30 mouse cellular contexts compared by ENCODE assay signal in the genomic region with DNA sequence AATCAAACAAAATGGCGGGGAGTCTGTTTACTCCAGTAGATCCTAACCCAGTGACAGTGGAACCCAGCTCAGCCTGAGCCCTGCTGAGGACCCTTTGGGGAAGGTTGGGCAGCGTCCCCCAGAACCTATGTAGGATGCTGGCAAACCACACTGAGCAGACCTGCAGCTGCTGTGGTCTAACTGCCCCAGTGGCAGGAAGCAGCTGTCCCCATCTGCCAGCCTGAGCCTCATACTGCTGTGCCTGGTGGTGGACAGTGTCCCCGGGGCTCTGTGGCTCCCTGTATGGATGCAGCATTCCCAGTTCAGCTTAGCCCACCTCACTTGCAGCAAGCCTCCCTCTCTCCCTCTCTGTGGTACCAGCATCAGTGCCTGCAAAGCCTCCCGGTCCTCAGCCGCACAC. TPM values are rescaled to one million over a fixed set of nuclear protein-coding genes. Genes with fewer than 3 reads are reported as not detected.
A peak's percentile ranks its signal among the peaks of the same experiment; 100 is the strongest.
DNase-seq lines count a peak whose midpoint lies in the region; ATAC-seq and TF ChIP-seq lines count a peak whose summit lies in the region.
"Had no signal": no experiment of that assay in that cellular context is flagged by ENCODE, and none has a peak within 500 bp of the region (broad histone marks: within the 10 kb centered on the region; RNA-seq: fewer than 3 reads in every experiment).

No protein-coding gene starts in this region.

- H3K4me1 ChIP-seq in heart, postnatal 0 days (ENCODE audit: control insufficient read depth, insufficient read depth): no peaks in the 10 kb centered on the region; the same call in 1 of the 2 replicates
- peaks cover 12% of the 10 kb centered on the region for H3K4me1 ChIP-seq in midbrain, embryonic 13.5 days (replicated peaks)

- H3K9ac ChIP-seq in heart, postnatal 0 days (replicated peaks; ENCODE audit: low read depth, low read length): no peak overlapping the region
- H3K9ac ChIP-seq in midbrain, embryonic 13.5 days (replicated peaks): no peak overlapping the region
- H3K9ac ChIP-seq: embryonic facial prominence, embryonic 12.5 days; forebrain, embryonic 15.5 days; hindbrain, embryonic 14.5 days; limb, embryonic 15.5 days had no signal

- no peak overlapping the region for H3K4me3 ChIP-seq in heart, postnatal 0 days (ENCODE audit: low read depth, low read length)
- H3K4me3 ChIP-seq in myocyte: no peak overlapping the region
- no peak overlapping the region for H3K4me3 ChIP-seq in midbrain, embryonic 13.5 days (replicated peaks)
- H3K4me3 ChIP-seq: embryonic facial prominence, embryonic 12.5 days; erythroblast, embryonic 14.5 days; forebrain, embryonic 15.5 days; limb, embryonic 15.5 days had no signal

- H3ac ChIP-seq in myocyte (ENCODE audit: control insufficient read depth, insufficient read length): no peak overlapping the region

- no peaks in the 10 kb centered on the region for H3K27me3 ChIP-seq in heart, postnatal 0 days (ENCODE audit: control insufficient read depth, insufficient read depth, low read length)
- H3K27me3 ChIP-seq in myocyte (ENCODE audit: control insufficient read depth, insufficient read depth, insufficient read length): no peaks in the 10 kb centered on the region
- no peaks in the 10 kb centered on the region for H3K27me3 ChIP-seq in midbrain, embryonic 13.5 days
- H3K27me3 ChIP-seq: embryonic facial prominence, embryonic 12.5 days; forebrain, embryonic 15.5 days; limb, embryonic 15.5 days had no signal

- H3K36me3 ChIP-seq in heart, postnatal 0 days (replicated peaks; ENCODE audit: control insufficient read depth, insufficient read depth, low read length): peaks cover 8% of the 10 kb centered on the region
- H3K36me3 ChIP-seq in myocyte (ENCODE audit: control insufficient read depth, insufficient read depth): no peaks in the 10 kb centered on the region
- peaks cover 22% of the 10 kb centered on the region for H3K36me3 ChIP-seq in midbrain, embryonic 13.5 days

- ATAC-seq in heart, postnatal 0 days (ENCODE audit: insufficient read depth, low read depth): no peak
- peak; percentile 85 for ATAC-seq in granulocyte monocyte progenitor cell, adult 5-6 weeks (replicated peaks; ENCODE audit: poor library complexity, severe bottlenecking)
- no peak for ATAC-seq in midbrain, embryonic 13.5 days
- ATAC-seq: forebrain, embryonic 15.5 days; midbrain, embryonic 16.5 days had no signal

- no peak for TF ChIP-seq POLR2A in myocyte (IDR thresholded peaks at IDR 0.05; ENCODE audit: insufficient read length, low read depth)

- 70% methylated on average over 5 of the region's 5 CpGs for WGBS in heart, postnatal 0 days
- 89% methylated on average over 5 of the region's 5 CpGs for whole genome bisulfite sequencing in midbrain, embryonic 13.5 days

- no peak overlapping the region for H3K4me2 ChIP-seq in heart, postnatal 0 days (ENCODE audit: low read depth, low read length)
- H3K4me2 ChIP-seq in myocyte (ENCODE audit: low read depth): no peak overlapping the region
- no peak overlapping the region for H3K4me2 ChIP-seq in midbrain, embryonic 13.5 days (replicated peaks)
- H3K4me2 ChIP-seq: embryonic facial prominence, embryonic 12.5 days; forebrain, embryonic 15.5 days; hindbrain, embryonic 14.5 days; limb, embryonic 15.5 days had no signal

- peaks cover 10% of the 10 kb centered on the region for H3K79me2 ChIP-seq in myocyte (ENCODE audit: control insufficient read depth, insufficient read depth)

- no peaks in the 10 kb centered on the region for H3K9me3 ChIP-seq in heart, postnatal 0 days (replicated peaks; ENCODE audit: control insufficient read depth, low read length)
- no peaks in the 10 kb centered on the region for H3K9me3 ChIP-seq in midbrain, embryonic 13.5 days
- H3K9me3 ChIP-seq: embryonic facial prominence, embryonic 12.5 days; forebrain, embryonic 15.5 days; limb, embryonic 15.5 days had no signal

- H3K27ac ChIP-seq in heart, postnatal 0 days (ENCODE audit: low read depth): peak overlapping the region; percentile 5; the same call in 1 of the 2 replicates
- no peak overlapping the region for H3K27ac ChIP-seq in midbrain, embryonic 13.5 days
- H3K27ac ChIP-seq: embryonic facial prominence, embryonic 12.5 days; forebrain, embryonic 15.5 days; hindbrain, embryonic 14.5 days; limb, embryonic 15.5 days had no signal

- DNase-seq in heart, postnatal 0 days (ENCODE audit: low spot score): no peak
- no peak for DNase-seq in heart, postnatal 4 days
- DNase-seq in thymus, postnatal 36 days: peak; percentile 67 to 80
- no peak for DNase-seq in cerebellum, adult 8-10 months
- DNase-seq: adrenal gland, postnatal 36 days; cerebellum, adult 9-10 months; gastrocnemius, postnatal 25 days; kidney, adult 8-10 months; kidney, postnatal 25 days; right cerebral cortex, postnatal 25 days had no signal

- TF ChIP-seq EP300 in heart, postnatal 0 days (IDR thresholded peaks at IDR 0.05; ENCODE audit: low read depth): no peak

- no peak for TF ChIP-seq CTCF in heart, postnatal 0 days (IDR thresholded peaks at IDR 0.05; ENCODE audit: low read depth)

TF ChIP-seq in myocyte, 11 proteins besides CTCF, POLR2A, EP300 and RAD21:
- TF ChIP-seq MAX (IDR thresholded peaks at IDR 0.05; ENCODE audit: low read depth): no peak
- TF ChIP-seq TCF12 (IDR thresholded peaks at IDR 0.05; ENCODE audit: insufficient read depth, poor library complexity, severe bottlenecking): no peak
- TF ChIP-seq TCF3 (IDR thresholded peaks at IDR 0.05; ENCODE audit: insufficient read length, low read depth): peak; percentile 64
- TF ChIP-seq CEBPB (IDR thresholded peaks at IDR 0.05; ENCODE audit: insufficient read depth, poor library complexity, severe bottlenecking): no peak
- TF ChIP-seq REST (IDR thresholded peaks at IDR 0.05; ENCODE audit: insufficient read depth, insufficient read length): no peak
- TF ChIP-seq SRF (IDR thresholded peaks at IDR 0.05; ENCODE audit: control insufficient read depth, insufficient read length, low read depth): no peak
- TF ChIP-seq POLR2AphosphoS2 (IDR thresholded peaks at IDR 0.05; ENCODE audit: insufficient read length, low read depth): no peak
- peak in 2 of 3 experiments; percentile 85 to 97 for TF ChIP-seq MYOD1 (IDR thresholded peaks at IDR 0.05; ENCODE audit: control insufficient read depth in 1 of 3, insufficient read length in 2 of 3, low read depth in 2 of 3)
- peak in 2 of 3 experiments; percentile 84 to 90 for TF ChIP-seq MYOG (IDR thresholded peaks at IDR 0.05; ENCODE audit: control insufficient read depth in 1 of 3, insufficient read depth in 1 of 3, insufficient read length in 2 of 3, low read depth in 2 of 3)
- no peak for TF ChIP-seq USF1 (IDR thresholded peaks at IDR 0.05; ENCODE audit: low read depth)

RNA-seq across cellular contexts. Expression of a gene that starts 1.5 kb away (rescaled TPM):
- 61.7 and 92.0 TPM in 2 replicates for total RNA-seq in heart, postnatal 0 days (2014; rRNA removed; ENCODE audit: low replicate concordance)
- polyA plus RNA-seq in heart, postnatal 0 days (2015; fragmentation: Nextera tagmentation; extraction: Ambion mirVana): 9.8 and 10.6 TPM in 2 replicates
- 10 to 100 TPM; 50.6 to 54.8 TPM for total RNA-seq in heart, postnatal 4 days (2021)
- total RNA-seq in granulocyte monocyte progenitor cell, adult 5-6 weeks (2014; fragmentation: Nextera tagmentation): 85.9 and 93.1 TPM in 2 replicates
- total RNA-seq in granulocyte monocyte progenitor cell, adult 5-6 weeks (2017): 46.7 and 53.4 TPM in 2 replicates
- 46.4 TPM for polyA plus RNA-seq in myocyte (2012; fragmentation: generic; extraction: Trizol)
- polyA plus RNA-seq in midbrain, embryonic 13.5 days (2015; fragmentation: Nextera tagmentation; extraction: Ambion mirVana): 24.0 and 28.9 TPM in 2 replicates

RNA-seq across cellular contexts. Expression of a gene that starts 14.3 kb away (rescaled TPM):
- total RNA-seq in heart, postnatal 0 days (2014; rRNA removed; ENCODE audit: low replicate concordance): 36.8 and 41.2 TPM in 2 replicates
- 15.6 and 16.7 TPM in 2 replicates for polyA plus RNA-seq in heart, postnatal 0 days (2015; fragmentation: Nextera tagmentation; extraction: Ambion mirVana)
- total RNA-seq in heart, postnatal 4 days (2021): 10 to 100 TPM; 28.1 to 29.1 TPM
- 12.1 and 18.5 TPM in 2 replicates for total RNA-seq in granulocyte monocyte progenitor cell, adult 5-6 weeks (2014; fragmentation: Nextera tagmentation)
- 18.5 and 23.0 TPM in 2 replicates for total RNA-seq in granulocyte monocyte progenitor cell, adult 5-6 weeks (2017)
- polyA plus RNA-seq in myocyte (2012; fragmentation: generic; extraction: Trizol): 19.8 TPM
- polyA plus RNA-seq in midbrain, embryonic 13.5 days (2015; fragmentation: Nextera tagmentation; extraction: Ambion mirVana): 15.4 TPM in 2 replicates

RNA-seq across cellular contexts. Expression of a gene that starts 40.8 kb away (rescaled TPM):
- total RNA-seq in heart, postnatal 0 days (2014; rRNA removed; ENCODE audit: low replicate concordance): 0.85 and 1.3 TPM in 2 replicates
- 1.1 and 1.2 TPM in 2 replicates for polyA plus RNA-seq in heart, postnatal 0 days (2015; fragmentation: Nextera tagmentation; extraction: Ambion mirVana)
- 1 to 10 TPM; 4.7 to 5.6 TPM for total RNA-seq in heart, postnatal 4 days (2021)
- total RNA-seq in granulocyte monocyte progenitor cell, adult 5-6 weeks (2014; fragmentation: Nextera tagmentation): 8.3 and 9.7 TPM in 2 replicates
- 2.8 and 3.9 TPM in 2 replicates for total RNA-seq in granulocyte monocyte progenitor cell, adult 5-6 weeks (2017)
- 6.1 TPM for polyA plus RNA-seq in myocyte (2012; fragmentation: generic; extraction: Trizol)
- polyA plus RNA-seq in midbrain, embryonic 13.5 days (2015; fragmentation: Nextera tagmentation; extraction: Ambion mirVana): 7.5 and 8.9 TPM in 2 replicates

RNA-seq across cellular contexts. Expression of a gene that starts 42.8 kb away (rescaled TPM):
- 0.31 and 9.3 TPM in 2 replicates for total RNA-seq in heart, postnatal 0 days (2014; rRNA removed; ENCODE audit: low replicate concordance)
- polyA plus RNA-seq in heart, postnatal 0 days (2015; fragmentation: Nextera tagmentation; extraction: Ambion mirVana): 0.10 and 0.29 TPM in 2 replicates
- under 1 TPM; 0.07 to 0.14 TPM for total RNA-seq in heart, postnatal 4 days (2021)
- not detected in 2 replicates for total RNA-seq in granulocyte monocyte progenitor cell, adult 5-6 weeks (2014; fragmentation: Nextera tagmentation)
- total RNA-seq in granulocyte monocyte progenitor cell, adult 5-6 weeks (2017): 0.04 TPM in 1 of 2 replicates, not detected in the other
- 7.2 TPM for polyA plus RNA-seq in myocyte (2012; fragmentation: generic; extraction: Trizol)
- 0.19 and 0.35 TPM in 2 replicates for polyA plus RNA-seq in midbrain, embryonic 13.5 days (2015; fragmentation: Nextera tagmentation; extraction: Ambion mirVana)
- total RNA-seq: neutrophil, adult 5-6 weeks had no signal
- polyA plus RNA-seq: hindbrain, embryonic 14.5 days had no signal

RNA-seq across cellular contexts. Expression of a gene that starts 49.2 kb away (rescaled TPM):
- total RNA-seq in heart, postnatal 0 days (2014; rRNA removed; ENCODE audit: low replicate concordance): not detected in 2 replicates
- not detected in 2 replicates for polyA plus RNA-seq in heart, postnatal 0 days (2015; fragmentation: Nextera tagmentation; extraction: Ambion mirVana)
- not detected for total RNA-seq in heart, postnatal 4 days (2021)
- not detected in 2 replicates for total RNA-seq in granulocyte monocyte progenitor cell, adult 5-6 weeks (2014; fragmentation: Nextera tagmentation)
- total RNA-seq in granulocyte monocyte progenitor cell, adult 5-6 weeks (2017): not detected in 2 replicates
- not detected for polyA plus RNA-seq in myocyte (2012; fragmentation: generic; extraction: Trizol)
- not detected in 2 replicates for polyA plus RNA-seq in midbrain, embryonic 13.5 days (2015; fragmentation: Nextera tagmentation; extraction: Ambion mirVana)
- total RNA-seq: adrenal gland, postnatal 36 days; gastrocnemius, postnatal 25 days; layer of hippocampus, adult 8-10 months; left cerebral cortex, adult 18-20 months; left cerebral cortex, postnatal 36 days; megakaryocyte-erythroid progenitor cell, adult 5-6 weeks; neutrophil, adult 5-6 weeks had no signal
- polyA plus RNA-seq: embryonic facial prominence, embryonic 12.5 days; erythroblast, embryonic 14.5 days; forebrain, embryonic 15.5 days; heart, embryonic 14.5 days; intestine, embryonic 14.5 days; limb, embryonic 15.5 days; lung, embryonic 16.5 days; midbrain, embryonic 16.5 days; spleen, adult 2 months; stomach, embryonic 14.5 days; urinary bladder, adult 2 months had no signal

Comparison
In these comparisons a context has a peak if more than half of its experiments do, and no peak if none do; other contexts are left out.
1. DNase-seq: peak in thymus, postnatal 36 days (2 of 2); none in heart, postnatal 0 days (single experiment), heart, postnatal 4 days (single experiment) and cerebellum, adult 8-10 months (single experiment).